Mouse (Mus musculus) C2C12 (cell line): Measurements from ENCODE around the gene Itgb3bp.

Experiments used
- CEBPB ChIP-seq: IDR thresholded peaks from one replicate; pipeline ENCODE4 v1.6.1; 2011; ENCODE audit warnings: low read depth, mild to moderate bottlenecking, control low read depth, moderate library complexity
- CTCF ChIP-seq: IDR thresholded peaks from one replicate; pipeline ENCODE4 v1.5.1; 2011; ENCODE audit not compliant: control insufficient read depth, insufficient read depth, insufficient read length
- FOSL1 ChIP-seq: IDR thresholded peaks from one replicate; pipeline ENCODE4 v1.8.0; 2011; ENCODE audit warnings: mild to moderate bottlenecking, low read length; ENCODE audit not compliant: poor library complexity, insufficient read depth, severe bottlenecking
- MAX ChIP-seq: IDR thresholded peaks from one replicate; pipeline ENCODE4 v1.6.1; 2011; ENCODE audit warnings: mild to moderate bottlenecking, control low read depth
- USF1 ChIP-seq: IDR thresholded peaks from one replicate; pipeline ENCODE4 v1.6.1; 2011; ENCODE audit warnings: low read depth, mild to moderate bottlenecking, control low read depth, moderate library complexity

DNA sequence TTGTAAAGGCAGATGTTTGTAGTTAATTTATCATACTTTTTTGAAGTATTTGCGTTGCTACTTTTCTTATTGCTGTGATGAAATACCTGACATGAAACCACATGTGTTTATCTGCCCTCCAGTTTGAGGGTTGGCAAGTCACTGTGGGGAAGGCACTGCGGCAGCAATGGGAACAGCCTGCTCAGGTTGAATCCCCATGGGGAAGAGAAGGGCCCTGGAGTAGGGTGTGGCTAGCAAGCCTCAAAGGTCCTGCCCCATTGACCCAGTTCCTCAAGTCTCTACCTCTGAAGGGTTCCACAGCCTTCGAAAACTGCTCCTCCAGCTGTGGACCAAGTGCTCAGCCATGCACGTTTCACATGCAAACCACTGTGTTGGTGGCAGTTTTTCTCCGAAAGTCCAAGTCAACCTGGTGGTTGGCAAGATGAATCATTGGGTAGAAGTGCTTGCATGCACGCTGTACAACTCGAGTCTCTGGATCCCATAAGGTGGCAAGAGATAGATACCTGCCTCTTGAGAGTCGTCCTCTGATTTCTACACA, 203.6 kb downstream of the Itgb3bp start:
- TF ChIP-seq CTCF (no peak), MAX (no peak), USF1 (no peak), CEBPB (no peak), FOSL1 (no peak)
